Mouse (Mus musculus) midbrain, postnatal 0 days (tissue): Measurements from ENCODE around the gene Cct5. TPM values are rescaled to one million over a fixed set of nuclear protein-coding genes. Genes with fewer than 3 reads are reported as not detected.
A peak's percentile ranks its signal among the peaks of the same experiment; 100 is the strongest.

ENCODE experiments used
- ATAC-seq: fragments of 200-750 bp; cut with Nextera tagmentation; 2 replicates; pipeline ENCODE4 v1.8.0; 2017; ENCODE audit warnings: moderate number of reproducible peaks, mild to moderate bottlenecking, moderate TSS enrichment, moderate library complexity; ENCODE audit not compliant: low FRiP score
- DNase-seq: peaks from one replicate; pipeline ENCODE4 v3.0.0-alpha.2; 2015; ENCODE audit warnings: low spot score
- H3K27ac ChIP-seq: fragments of 300-500 bp; sonication (generic); 2 replicates; pipeline ENCODE4 v1.5.1; 2014; ENCODE audit warnings: low read depth, mild to moderate bottlenecking, low read length, mixed read lengths
- H3K27me3 ChIP-seq: fragments of 300-500 bp; sonication (generic); 2 replicates; pipeline ENCODE4 v1.6.1; 2014; ENCODE audit warnings: low read length, control low read depth, mixed read lengths; ENCODE audit not compliant: insufficient read depth
- H3K36me3 ChIP-seq: fragments of 300-500 bp; sonication (generic); 2 replicates; pipeline ENCODE4 v1.6.1; 2014; ENCODE audit warnings: low read length, control low read depth, mixed read lengths; ENCODE audit not compliant: insufficient read depth
- H3K4me1 ChIP-seq: fragments of 300-500 bp; sonication (generic); 2 replicates; pipeline ENCODE4 v1.6.1; 2014; ENCODE audit warnings: mild to moderate bottlenecking, control low read depth, antibody characterized with exemption, low read length, mixed read lengths; ENCODE audit not compliant: insufficient read depth
- H3K4me2 ChIP-seq: fragments of 300-500 bp; sonication (generic); 2 replicates; pipeline ENCODE4 v1.6.1; 2014; ENCODE audit warnings: low read depth, mild to moderate bottlenecking, low read length, mixed read lengths; ENCODE audit not compliant: poor library complexity, severe bottlenecking
- H3K4me3 ChIP-seq: fragments of 300-500 bp; sonication (generic); 2 replicates; pipeline ENCODE4 v1.5.1; 2014; ENCODE audit warnings: low read depth, mild to moderate bottlenecking, low read length, moderate library complexity
- H3K9ac ChIP-seq: fragments of 300-500 bp; sonication (generic); replicated peaks from 2 replicates; pipeline ENCODE4 v1.6.1; 2014; ENCODE audit warnings: mild to moderate bottlenecking, low read length, moderate library complexity, mixed read lengths; ENCODE audit not compliant: poor library complexity, severe bottlenecking
- H3K9me3 ChIP-seq: fragments of 300-500 bp; sonication (generic); 2 replicates; pipeline ENCODE4 v1.6.1; 2016; ENCODE audit warnings: low read length, control low read depth
- CTCF ChIP-seq: IDR thresholded peaks from 2 replicates; pipeline ENCODE4 v1.5.1; 2016; ENCODE audit warnings: antibody characterized with exemption, mild to moderate bottlenecking
- WGBS: fragments of 180-500 bp; shearing (Covaris S2); extraction: QIAGEN DNeasy Blood & Tissue Kit; methylation state at CpG from one replicate; pipeline ENCODE4 v1.1.7; 2014; 5-methylcytosine and 5-hydroxymethylcytosine counted together
- polyA plus RNA-seq: library from polyadenylated mRNA; unstranded; fragments of >200 nt; fragmentation: Nextera tagmentation; extraction: Ambion mirVana; gene quantifications from 2 replicates; pipeline ENCODE4 v1.2.1, GENCODE M21; 2015
- total RNA-seq: library from RNA; depleted of rRNA; stranded (reverse); fragments of >200 nt; gene quantifications from 2 replicates; pipeline ENCODE4 v1.2.3, GENCODE M21; 2014

Cct5 gene
- total and polyA plus RNA-seq, 2 experiments from 2014 or later, result 346 to 440 TPM

- Histone ChIP-seq H3K9ac (no peak overlapping the region), H3K27me3 (no peaks in the 10 kb centered on the region), H3K27ac (no peak overlapping the region), H3K4me2 (no peak overlapping the region), H3K4me3 (no peak overlapping the region), H3K9me3 (no peaks in the 10 kb centered on the region), H3K36me3 (no peaks in the 10 kb centered on the region), H3K4me1 (no peaks in the 10 kb centered on the region)
- no peak for DNase-seq
- WGBS, result 78% methylated on average over 1 of the region's 1 CpGs
- ATAC-seq, result no peak
- TF ChIP-seq CTCF, result no peak
These were observed 35.8 kb downstream of the Cct5 start for GRCm38 (mm10) chr15:31565786-31566185.

- DNase-seq, result no peak
- ATAC-seq, result no peak
These were observed 36.4 kb downstream of the Cct5 start, which contains the start of gene Cmbl for GRCm38 (mm10) chr15:31565184-31565583. TSS of gene Cmbl (plus strand) at chr15:31565389.

GRCm38 (mm10) chr15:31563577-31564546 is 37.7 kb downstream of the Cct5 start:
- ATAC-seq, result no peak
- H3K27ac ChIP-seq, result no peak overlapping the region
- DNase-seq, result peak; percentile 15
- no peaks in the 10 kb centered on the region for H3K27me3 ChIP-seq
- WGBS, result 68% methylated on average over 19 of the region's 19 CpGs
- TF ChIP-seq CTCF, result no peak
- H3K9ac ChIP-seq, result no peak overlapping the region
- H3K4me1 ChIP-seq, result no peaks in the 10 kb centered on the region
- no peaks in the 10 kb centered on the region for H3K9me3 ChIP-seq
- no peak overlapping the region for H3K4me3 ChIP-seq
- no peaks in the 10 kb centered on the region for H3K36me3 ChIP-seq
- H3K4me2 ChIP-seq, result no peak overlapping the region

More at GRCm38 (mm10) chr15:31565184-31565583, 36.4 kb downstream of the Cct5 start, which contains the start of gene Cmbl:
- no peaks in the 10 kb centered on the region for H3K4me1 ChIP-seq
- H3K9ac ChIP-seq, result no peak within 1 kb of the TSS
- 58% methylated on average over 5 of the region's 5 CpGs for WGBS
- H3K4me3 ChIP-seq, result no peak within 1 kb of the TSS
- no peak within 1 kb of the TSS for H3K4me2 ChIP-seq
- no peak for TF ChIP-seq CTCF
- no peaks in the 10 kb centered on the region for H3K27me3 ChIP-seq
- H3K27ac ChIP-seq, result no peak within 1 kb of the TSS
- no peaks in the 10 kb centered on the region for H3K36me3 ChIP-seq
- H3K9me3 ChIP-seq, result no peaks in the 10 kb centered on the region

GRCm38 (mm10) chr15:31562847-31563246 is 38.8 kb downstream of the Cct5 start:
- no peaks in the 10 kb centered on the region for H3K9me3 ChIP-seq
- ATAC-seq (no peak), DNase-seq (no peak)
- TF ChIP-seq CTCF, result no peak
- 92% methylated on average over 8 of the region's 8 CpGs for whole genome bisulfite sequencing
- no peak overlapping the region for H3K9ac ChIP-seq
- H3K36me3 ChIP-seq, result no peaks in the 10 kb centered on the region
- H3K4me1 ChIP-seq, result no peaks in the 10 kb centered on the region
- H3K4me3 ChIP-seq, result no peak overlapping the region
- H3K4me2 ChIP-seq, result no peak overlapping the region
- no peaks in the 10 kb centered on the region for H3K27me3 ChIP-seq
- H3K27ac ChIP-seq, result no peak overlapping the region

- WGBS, result 93% methylated on average over 4 of the region's 4 CpGs
- ATAC-seq, result no peak
- Histone ChIP-seq H3K4me1 (no peaks in the 10 kb centered on the region), H3K4me3 (no peak overlapping the region), H3K27me3 (no peaks in the 10 kb centered on the region), H3K27ac (no peak overlapping the region), H3K36me3 (no peaks in the 10 kb centered on the region), H3K9me3 (no peaks in the 10 kb centered on the region), H3K9ac (no peak overlapping the region), H3K4me2 (no peak overlapping the region)
- no peak for TF ChIP-seq CTCF
- DNase-seq, result no peak
These were observed 39.6 kb downstream of the Cct5 start for GRCm38 (mm10) chr15:31561976-31562375.

- Histone ChIP-seq H3K4me2 (no peak overlapping the region), H3K36me3 (no peaks in the 10 kb centered on the region), H3K27me3 (no peaks in the 10 kb centered on the region), H3K9me3 (no peaks in the 10 kb centered on the region), H3K27ac (no peak overlapping the region), H3K9ac (no peak overlapping the region), H3K4me3 (no peak overlapping the region), H3K4me1 (no peaks in the 10 kb centered on the region)
- ATAC-seq, result no peak
- DNase-seq, result no peak
- TF ChIP-seq CTCF, result no peak
- 79% methylated on average over 6 of the region's 6 CpGs for WGBS
These were observed 40.2 kb downstream of the Cct5 start for GRCm38 (mm10) chr15:31561390-31561789.
